Mouse (Mus musculus): ENCODE measurements around the gene Rexo2. TPM values are rescaled to one million over a fixed set of nuclear protein-coding genes. Genes with fewer than 3 reads are reported as not detected.

Gene Rexo2
- total RNA-seq, 2 experiments from 2014 or later, result 73.3 to 85.1 TPM

Small RNAs within 50 kb of the gene (microRNA-seq; reads per million reads assigned to microRNA genes)
- gene Gm23653, result not detected

Other genes starting within 250 kb of the Rexo2 start
- gene Nxpe2, start 127.2 kb downstream of the Rexo2 start, total RNA-seq (2021), result 1 to 10 TPM; 7.3 to 9.4 TPM
- 10 to 100 TPM; 64.6 to 70.9 TPM for gene Rbm7, start 14.7 kb upstream of the Rexo2 start, total RNA-seq (2021)
- gene Gm5617, start 14.8 kb upstream of the Rexo2 start, total RNA-seq (2021), result 10 to 100 TPM; 52.7 to 58.4 TPM
- gene Nnmt, start 124.5 kb upstream of the Rexo2 start, total RNA-seq (2021), result 10 to 100 TPM; 13.9 to 20.8 TPM

Measured in adrenal gland, postnatal 10 days (tissue).